Mouse (Mus musculus): ENCODE data around the gene Lgals9. TPM values are rescaled to one million over a fixed set of nuclear protein-coding genes. Genes with fewer than 3 reads are reported as not detected.

Gene Lgals9
- 41.3 TPM for polyA plus RNA-seq (2014; fragmentation: Illumina TruSeq; extraction: RNeasy Lipid Tissue Mini Kit (QIAGEN cat#74804); ENCODE audit: low read depth, low replicate concordance)

DNA sequence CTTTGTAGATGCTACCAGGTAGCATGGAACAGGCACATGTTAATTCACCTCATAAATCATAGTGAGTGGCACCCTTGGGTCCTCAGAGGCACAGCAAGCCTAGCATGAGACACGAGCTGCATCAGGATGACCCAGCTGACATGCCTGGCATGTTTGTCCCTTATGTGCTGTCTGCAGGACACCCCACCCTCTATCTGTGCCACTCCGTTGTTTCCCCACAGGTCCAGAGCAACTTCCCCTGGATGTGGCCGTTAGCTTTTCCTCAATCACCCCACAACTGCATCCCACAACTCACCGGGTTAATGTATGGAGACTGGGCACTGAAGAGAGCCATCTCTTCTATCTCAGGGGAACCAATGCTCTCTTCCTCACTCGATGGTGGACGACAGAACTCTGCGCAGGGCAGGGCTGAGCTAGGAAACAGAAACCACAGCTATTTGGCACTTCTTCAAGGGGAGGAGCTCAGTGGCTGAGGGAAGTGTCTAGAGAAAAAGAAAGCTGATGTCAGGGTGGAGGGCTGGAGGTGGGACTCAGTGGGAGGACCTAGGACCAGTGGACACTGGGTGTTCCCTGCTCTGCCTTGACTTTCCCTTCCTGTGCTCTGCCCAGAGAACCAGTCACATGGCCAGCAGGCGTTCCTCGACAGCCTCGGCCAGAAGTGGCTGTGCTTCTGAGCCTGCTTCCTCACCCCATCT is at the start of gene Lgals9:
Gene Lgals9, minus strand, starts transcription at position 464 of the 695 bp plus-strand sequence.

DNA sequence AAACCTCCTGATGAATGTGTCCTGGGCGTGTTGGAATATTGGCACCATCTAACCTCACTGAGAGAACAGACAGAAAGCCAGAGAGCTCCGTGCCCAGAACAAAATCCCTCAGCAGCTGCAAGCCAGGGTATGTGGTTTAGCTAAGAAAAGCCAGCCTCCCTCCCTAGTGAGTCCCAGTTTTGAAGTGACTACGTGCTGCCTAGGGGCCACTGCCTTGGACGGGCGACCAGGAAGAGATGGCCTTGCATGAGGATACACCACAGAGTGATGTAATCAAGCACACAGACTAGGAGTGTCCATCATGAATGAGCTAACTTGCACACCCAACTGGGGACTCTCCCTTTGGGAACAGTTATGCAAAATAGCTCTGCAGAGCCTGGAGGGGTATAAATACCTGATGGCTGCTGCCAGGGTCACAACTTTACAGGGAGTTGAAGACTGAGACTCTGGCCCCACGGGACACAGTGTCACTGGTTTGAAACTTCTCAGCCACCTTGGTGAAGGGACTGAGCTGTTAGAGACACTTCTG is 64.3 kb downstream of the Lgals9 start, which contains the start of gene Nos2:
Gene Nos2, plus strand, starts transcription at position 377 of the 529 bp plus-strand sequence.

Other genes starting within 250 kb of the Lgals9 start
- 17.7 TPM for gene Ccnq, start 233.2 kb downstream of the Lgals9 start, polyA plus RNA-seq (2014; fragmentation: Illumina TruSeq; extraction: RNeasy Lipid Tissue Mini Kit (QIAGEN cat#74804); ENCODE audit: low read depth, low replicate concordance)
- gene Lyrm9, start 158.4 kb downstream of the Lgals9 start, polyA plus RNA-seq (2014; fragmentation: Illumina TruSeq; extraction: RNeasy Lipid Tissue Mini Kit (QIAGEN cat#74804); ENCODE audit: low read depth, low replicate concordance): 18.0 TPM
- gene Nos2, start 64.2 kb downstream of the Lgals9 start, polyA plus RNA-seq (2014; fragmentation: Illumina TruSeq; extraction: RNeasy Lipid Tissue Mini Kit (QIAGEN cat#74804); ENCODE audit: low read depth, low replicate concordance): 2.1 TPM
- 6.3 TPM for gene Ksr1, start 161.5 kb upstream of the Lgals9 start, polyA plus RNA-seq (2014; fragmentation: Illumina TruSeq; extraction: RNeasy Lipid Tissue Mini Kit (QIAGEN cat#74804); ENCODE audit: low read depth, low replicate concordance)

Measured in adipose tissue, adult 10 weeks (tissue).